Mouse (Mus musculus) G1E-ER4 (cell line): ENCODE data around the gene Kcnn1. TPM values are rescaled to one million over a fixed set of nuclear protein-coding genes. Genes with fewer than 3 reads are reported as not detected.

Experiments used
- GATA1 ChIP-seq: IDR thresholded peaks from one replicate; pipeline ENCODE4 v1.8.0; 2012; ENCODE audit warnings: low read length, inconsistent platforms
- polyA plus RNA-seq: library from polyadenylated mRNA; stranded (reverse); fragments of >175 nt; gene quantifications from 2 replicates; pipeline ENCODE4 v1.2.3, GENCODE M21; 2012

The Kcnn1 gene
- polyA plus RNA-seq, 1 experiment, result 0.03 TPM

- TF ChIP-seq GATA1, result no peak
These were observed 41.6 kb downstream of the Kcnn1 start for GRCm38 (mm10) chr8:70821399-70821962.

GRCm38 (mm10) chr8:70820101-70820935 is 42.7 kb downstream of the Kcnn1 start:
- no peak for TF ChIP-seq GATA1

DNA sequence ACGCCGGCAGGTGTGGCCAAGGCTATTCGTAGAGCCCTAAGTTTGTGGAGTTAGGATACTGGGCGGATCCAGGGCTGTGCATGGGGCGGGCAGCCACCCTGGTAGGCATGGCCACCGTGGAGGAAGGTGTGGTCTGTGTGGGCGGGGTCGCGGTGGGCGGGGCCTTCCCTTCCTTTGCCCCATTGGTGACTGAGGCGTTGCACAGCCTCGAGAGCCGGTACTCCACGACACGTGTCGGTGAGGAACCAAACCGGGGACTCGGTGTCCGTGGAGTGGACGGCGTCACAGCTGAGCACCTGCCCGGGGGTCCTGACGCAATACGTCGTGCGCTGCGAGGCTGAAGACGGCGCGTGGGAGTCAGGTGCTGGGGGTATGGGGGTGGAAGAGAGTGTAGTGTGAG is 46.4 kb downstream of the Kcnn1 start:
- no peak for TF ChIP-seq GATA1

GRCm38 (mm10) chr8:70812885-70813284 is 50.2 kb downstream of the Kcnn1 start:
- no peak for TF ChIP-seq GATA1

DNA sequence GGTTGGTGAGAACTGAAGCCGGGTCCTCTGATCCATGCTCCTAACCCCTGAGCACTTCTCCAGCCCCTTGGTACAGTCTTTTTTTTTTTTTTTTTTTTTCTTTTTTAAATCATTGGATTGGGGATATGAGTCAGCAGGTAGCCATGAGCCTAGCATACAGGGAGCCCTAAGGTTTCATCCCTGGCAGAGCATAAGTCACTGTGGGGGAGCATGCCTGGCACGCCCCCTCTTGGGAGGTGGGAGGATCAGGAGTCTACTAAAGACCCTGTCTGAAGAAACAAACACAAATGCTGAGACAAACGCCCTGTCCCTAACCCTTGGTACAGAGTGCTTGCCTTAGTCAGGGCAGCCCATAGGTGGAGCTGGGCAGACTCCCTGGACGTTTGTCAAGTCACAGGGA is 51.0 kb downstream of the Kcnn1 start:
- no peak for TF ChIP-seq GATA1

- no peak for TF ChIP-seq GATA1
These were observed 51.9 kb downstream of the Kcnn1 start for GRCm38 (mm10) chr8:70810962-70811680.

GRCm38 (mm10) chr8:70808955-70809701 is 53.9 kb downstream of the Kcnn1 start:
- no peak for TF ChIP-seq GATA1

DNA sequence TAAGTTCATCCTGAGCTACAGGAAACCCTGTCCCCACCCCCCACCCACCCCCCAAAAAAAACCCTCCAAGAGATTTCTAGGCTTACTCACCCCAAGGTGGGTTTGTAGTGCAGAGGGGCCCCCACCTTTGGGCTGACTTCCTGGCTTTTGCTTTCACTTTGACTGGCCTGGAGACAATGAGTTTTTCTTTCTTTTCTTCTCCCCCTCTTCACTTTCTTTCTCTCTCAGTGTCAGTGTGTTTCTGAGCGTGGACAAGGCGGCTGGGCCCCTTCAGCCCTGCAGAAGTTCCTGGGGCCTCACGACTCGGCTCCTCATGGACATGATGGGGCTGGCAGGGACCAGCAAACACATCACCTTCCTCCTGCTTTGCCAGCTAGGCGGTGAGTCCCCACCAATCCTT is 54.8 kb downstream of the Kcnn1 start, which contains the start of gene Il12rb1:
Gene Il12rb1, plus strand, starts transcription at position 211 of the 400 bp plus-strand sequence.
- TF ChIP-seq GATA1, result no peak

GRCm38 (mm10) chr8:70807304-70807703 is 55.8 kb downstream of the Kcnn1 start:
- no peak for TF ChIP-seq GATA1

- TF ChIP-seq GATA1, result no peak
These were observed 56.5 kb downstream of the Kcnn1 start for GRCm38 (mm10) chr8:70806541-70806940.

DNA sequence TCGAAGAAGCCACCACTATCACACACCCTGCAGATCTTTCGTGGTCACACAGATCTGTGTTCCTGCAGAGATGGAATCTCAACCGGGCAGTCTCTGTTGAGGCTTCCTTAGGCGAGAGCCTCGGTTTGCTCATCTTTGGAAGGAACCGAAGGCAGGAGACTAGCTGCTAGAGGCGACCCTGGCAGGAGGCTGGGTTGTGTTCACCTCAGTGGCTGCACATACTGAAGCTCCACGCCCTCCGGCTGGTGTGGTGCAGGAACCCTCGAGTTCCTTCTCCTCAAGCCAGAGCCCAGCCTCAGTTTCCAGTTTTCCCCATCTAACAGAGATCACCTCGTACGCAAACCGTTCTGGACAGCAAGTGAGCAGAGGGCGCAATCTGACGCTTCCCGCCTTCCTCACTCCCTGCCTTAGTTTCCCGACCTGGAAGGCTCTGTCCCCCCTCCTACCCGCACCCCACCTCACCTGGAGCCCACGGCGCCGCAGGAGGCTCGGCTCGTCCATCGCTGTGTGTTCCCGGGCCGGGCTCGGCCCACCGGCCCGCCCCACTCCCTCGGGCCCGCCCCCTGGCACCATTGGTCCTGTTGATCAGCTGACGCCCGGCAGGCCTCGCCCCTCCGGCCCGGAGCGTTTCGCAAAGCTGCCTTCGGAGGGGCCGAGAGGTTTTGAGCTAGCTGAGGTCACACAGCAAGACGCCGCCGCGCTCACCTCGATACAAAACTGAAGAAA is 58.4 kb downstream of the Kcnn1 start, which contains the start of gene Mast3:
Gene Mast3, minus strand, starts transcription at position 574 of the 726 bp plus-strand sequence.
- TF ChIP-seq GATA1, result no peak

- TF ChIP-seq GATA1, result no peak
These were observed 59.1 kb downstream of the Kcnn1 start for GRCm38 (mm10) chr8:70803761-70804480.

GRCm38 (mm10) chr8:70802786-70803510 is 60.1 kb downstream of the Kcnn1 start:
- no peak for TF ChIP-seq GATA1

DNA sequence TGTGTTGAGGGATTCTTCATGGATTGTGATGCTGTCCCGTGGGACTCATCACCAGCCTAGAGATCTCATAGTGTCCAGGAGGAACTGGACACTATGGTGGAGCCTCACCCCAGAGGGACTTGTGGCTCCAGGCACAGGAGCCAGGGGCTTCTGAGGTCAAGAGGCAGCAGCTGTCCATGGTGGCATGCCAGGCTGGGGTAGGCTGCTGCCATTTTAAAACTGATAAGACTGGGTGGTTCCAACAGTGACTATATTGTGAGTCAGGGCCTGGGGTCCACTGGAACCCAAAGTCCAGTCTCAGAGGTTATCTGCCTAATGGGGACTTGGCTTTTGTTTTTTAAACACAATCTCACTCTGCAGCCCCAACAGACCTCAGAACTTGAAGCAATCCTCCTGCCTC is 61.2 kb downstream of the Kcnn1 start:
- TF ChIP-seq GATA1, result no peak
